ENCODE assay signal across 8 mouse cellular contexts in the genomic region with DNA sequence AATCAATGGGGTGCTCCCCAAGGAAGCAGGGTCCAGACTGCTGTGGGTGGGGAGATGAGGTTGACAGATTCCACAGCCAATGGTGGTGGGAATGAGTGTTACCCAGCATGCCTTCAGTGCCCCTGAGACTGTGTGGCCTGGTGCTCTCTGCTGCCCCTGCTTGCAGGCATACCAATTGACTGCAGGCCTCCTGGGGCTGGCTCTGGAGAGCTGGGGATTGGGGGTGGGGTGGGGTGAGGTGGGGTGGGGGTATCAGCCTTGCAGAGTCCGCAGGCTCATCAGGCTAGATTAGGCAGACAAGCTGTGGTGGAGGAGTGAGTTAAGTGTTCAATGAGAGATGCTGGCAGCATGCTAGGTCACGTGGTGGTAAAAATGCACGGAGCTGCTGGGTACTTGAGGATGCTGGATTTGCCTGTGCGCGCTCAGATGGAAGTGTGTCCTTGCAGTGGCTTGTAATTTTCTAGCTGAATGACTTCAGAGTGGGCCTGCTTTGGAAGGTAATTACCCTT. TPM values are rescaled to one million over a fixed set of nuclear protein-coding genes. Genes with fewer than 3 reads are reported as not detected.
A peak's percentile ranks its signal among the peaks of the same experiment; 100 is the strongest.
DNase-seq lines count a peak whose midpoint lies in the region; ATAC-seq and TF ChIP-seq lines count a peak whose summit lies in the region.

No protein-coding gene starts in this region.

- H3K27me3 ChIP-seq in embryonic facial prominence, embryonic 12.5 days = no peaks in the 10 kb centered on the region
- no peaks in the 10 kb centered on the region for H3K27me3 ChIP-seq in hindbrain, embryonic 14.5 days (ENCODE audit: control insufficient read depth, insufficient read depth, low read length)
- H3K27me3 ChIP-seq in liver, postnatal 0 days (ENCODE audit: insufficient read depth, low read length) = no peaks in the 10 kb centered on the region

- DNase-seq in layer of hippocampus, adult 2 months (ENCODE audit: low spot score in 2 of 2) = peak; percentile 53 to 66
- DNase-seq in layer of hippocampus, postnatal 25 days (ENCODE audit: extremely low spot score in 1 of 2, low spot score in 1 of 2) = no peak
- no peak for DNase-seq in hindbrain, embryonic 14.5 days (ENCODE audit: low spot score)
- no peak for DNase-seq in liver, postnatal 0 days
- DNase-seq in urinary bladder, adult 2 months (ENCODE audit: low spot score) = no peak
- DNase-seq in T-cell, adult 2 months (ENCODE audit: low spot score) = no peak
- DNase-seq in gastrocnemius, postnatal 4 days (ENCODE audit: low spot score in 2 of 2) = no peak

- peak overlapping the region; percentile 72 for H3K27ac ChIP-seq in layer of hippocampus, adult 2 months
- H3K27ac ChIP-seq in embryonic facial prominence, embryonic 12.5 days = peak overlapping the region; percentile 19; the same call in 1 of the 2 replicates
- peak overlapping the region; percentile 43 for H3K27ac ChIP-seq in hindbrain, embryonic 14.5 days
- peak overlapping the region; percentile 34; the same call in 1 of the 2 replicates for H3K27ac ChIP-seq in liver, postnatal 0 days (ENCODE audit: low read depth)

- ATAC-seq in embryonic facial prominence, embryonic 12.5 days (ENCODE audit: insufficient number of reproducible peaks, insufficient read depth, low FRiP score, low TSS enrichment) = no peak
- ATAC-seq in hindbrain, embryonic 14.5 days (ENCODE audit: low FRiP score) = peak; percentile 65; the same call in 1 of the 2 replicates
- peak; percentile 16; the same call in 1 of the 2 replicates for ATAC-seq in liver, postnatal 0 days

- no peak for TF ChIP-seq EP300 in liver, postnatal 0 days (IDR thresholded peaks at IDR 0.05; ENCODE audit: low read depth)

- no peak overlapping the region for H3K4me3 ChIP-seq in layer of hippocampus, adult 2 months
- no peak overlapping the region for H3K4me3 ChIP-seq in embryonic facial prominence, embryonic 12.5 days
- H3K4me3 ChIP-seq in hindbrain, embryonic 14.5 days (replicated peaks; ENCODE audit: low read length) = no peak overlapping the region
- no peak overlapping the region for H3K4me3 ChIP-seq in liver, postnatal 0 days (ENCODE audit: low read depth, low read length)

- H3K4me2 ChIP-seq in embryonic facial prominence, embryonic 12.5 days (replicated peaks) = no peak overlapping the region
- H3K4me2 ChIP-seq in hindbrain, embryonic 14.5 days (replicated peaks) = no peak overlapping the region
- no peak overlapping the region for H3K4me2 ChIP-seq in liver, postnatal 0 days (ENCODE audit: low read depth, low read length)

- peak; percentile 50 for TF ChIP-seq CTCF in layer of hippocampus, adult 2 months (conservative IDR thresholded peaks at IDR 0.05)
- peak; percentile 32 for TF ChIP-seq CTCF in liver, postnatal 0 days (IDR thresholded peaks at IDR 0.05; ENCODE audit: low read depth)

- no peak overlapping the region for H3K9ac ChIP-seq in embryonic facial prominence, embryonic 12.5 days
- no peak overlapping the region for H3K9ac ChIP-seq in hindbrain, embryonic 14.5 days
- H3K9ac ChIP-seq in liver, postnatal 0 days (replicated peaks) = no peak overlapping the region

- peaks cover 9% of the 10 kb centered on the region; the same call in 1 of the 2 replicates for H3K4me1 ChIP-seq in embryonic facial prominence, embryonic 12.5 days
- peaks cover 4% of the 10 kb centered on the region; the same call in 1 of the 2 replicates for H3K4me1 ChIP-seq in hindbrain, embryonic 14.5 days (replicated peaks; ENCODE audit: control insufficient read depth, insufficient read depth, low read length)
- H3K4me1 ChIP-seq in liver, postnatal 0 days (ENCODE audit: insufficient read depth) = peaks cover 32% of the 10 kb centered on the region

- H3K9me3 ChIP-seq in embryonic facial prominence, embryonic 12.5 days = no peaks in the 10 kb centered on the region
- no peaks in the 10 kb centered on the region for H3K9me3 ChIP-seq in hindbrain, embryonic 14.5 days (ENCODE audit: control insufficient read depth, low read length)
- no peaks in the 10 kb centered on the region for H3K9me3 ChIP-seq in liver, postnatal 0 days (ENCODE audit: low read length)

- no peaks in the 10 kb centered on the region for H3K36me3 ChIP-seq in embryonic facial prominence, embryonic 12.5 days
- H3K36me3 ChIP-seq in hindbrain, embryonic 14.5 days (replicated peaks; ENCODE audit: control insufficient read depth, insufficient read depth) = no peaks in the 10 kb centered on the region
- peaks cover 2% of the 10 kb centered on the region; the same call in 1 of the 2 replicates for H3K36me3 ChIP-seq in liver, postnatal 0 days (replicated peaks; ENCODE audit: insufficient read depth, low read length)

- WGBS in embryonic facial prominence, embryonic 12.5 days = 51% methylated on average over 5 of the region's 5 CpGs
- WGBS in hindbrain, embryonic 14.5 days = 40% methylated on average over 5 of the region's 5 CpGs
- 73% methylated on average over 5 of the region's 5 CpGs for WGBS in liver, postnatal 0 days (ENCODE audit: insufficient replicate concordance)

RNA-seq across cellular contexts. Expression of a gene that starts 28.6 kb away (rescaled TPM):
- total RNA-seq in layer of hippocampus, adult 2 months (2021) = 100 to 1,000 TPM; 178 to 182 TPM
- total RNA-seq in layer of hippocampus, postnatal 25 days (2021) = 100 to 1,000 TPM; 190 to 192 TPM
- polyA plus RNA-seq in embryonic facial prominence, embryonic 12.5 days (2016; fragmentation: Nextera tagmentation; extraction: Ambion mirVana) = 8.0 and 8.4 TPM in 2 replicates
- polyA plus RNA-seq in hindbrain, embryonic 14.5 days (2014; fragmentation: Nextera tagmentation; extraction: Ambion mirVana) = 51.1 and 51.3 TPM in 2 replicates
- 106 and 121 TPM in 2 replicates for polyA plus RNA-seq in liver, postnatal 0 days (2015; fragmentation: Nextera tagmentation; extraction: Ambion mirVana)
- polyA plus RNA-seq in urinary bladder, adult 2 months (2012; rRNA removed) = 66.3 and 69.7 TPM in 2 replicates
- total RNA-seq in gastrocnemius, postnatal 4 days (2021) = 10 to 100 TPM; 70.3 to 74.3 TPM

Comparison
In these comparisons a context has a peak if more than half of its experiments do, and no peak if none do; other contexts are left out.
1. DNase-seq: peak in layer of hippocampus, adult 2 months (2 of 2); none in layer of hippocampus, postnatal 25 days (0 of 2), hindbrain, embryonic 14.5 days (single experiment), liver, postnatal 0 days (single experiment), urinary bladder, adult 2 months (single experiment), T-cell, adult 2 months (single experiment) and gastrocnemius, postnatal 4 days (0 of 2).
2. H3K27ac ChIP-seq: peak in every context shown above with its lines; median percentile 72 in layer of hippocampus, adult 2 months; 43 in hindbrain, embryonic 14.5 days; 34 in liver, postnatal 0 days; 19 in embryonic facial prominence, embryonic 12.5 days.